Mouse (Mus musculus) cerebellum, adult 2 months (tissue): ENCODE data around the gene Slc24a3. TPM values are rescaled to one million over a fixed set of nuclear protein-coding genes. Genes with fewer than 3 reads are reported as not detected.

Experiments used
- DNase-seq, 2 experiments: peaks; one replicate each; pipeline ENCODE4 v3.0.0; 2021
- H3K27ac ChIP-seq: fragments of 200-500 bp; 2 replicates; pipeline ENCODE4 v1.5.1; 2012; ENCODE audit warnings: low read length, control low read depth, inconsistent platforms; ENCODE audit not compliant: insufficient read depth
- H3K27me3 ChIP-seq: fragments of 200-500 bp; 2 replicates; pipeline ENCODE4 v1.6.1; 2012; ENCODE audit warnings: inconsistent platforms, mild to moderate bottlenecking, low read length, moderate library complexity; ENCODE audit not compliant: control insufficient read depth, insufficient read depth
- H3K4me1 ChIP-seq: fragments of 200-500 bp; 2 replicates; pipeline ENCODE4 v1.6.1; 2011; ENCODE audit warnings: low read length; ENCODE audit not compliant: control insufficient read depth, insufficient read depth
- H3K4me3 ChIP-seq: fragments of 200-500 bp; replicated peaks from 2 replicates; pipeline ENCODE3; 2011; ENCODE audit warnings: mild to moderate bottlenecking, low read depth, low read length, control low read depth; ENCODE audit not compliant: insufficient read depth
- CTCF ChIP-seq: fragments of 200-500 bp; IDR thresholded peaks from 2 replicates; pipeline ENCODE4 v1.5.1; 2011; ENCODE audit warnings: low read depth, mild to moderate bottlenecking, control low read depth, low read length, moderate library complexity, borderline replicate concordance; ENCODE audit not compliant: insufficient read depth
- POLR2A ChIP-seq: fragments of 200-500 bp; IDR thresholded peaks from 2 replicates; pipeline ENCODE4 v1.6.1; 2011; ENCODE audit warnings: low read length, control low read depth, borderline replicate concordance; ENCODE audit not compliant: insufficient read depth
- WGBS: fragments of 180-500 bp; shearing (Covaris S2); methylation state at CpG from one replicate; pipeline ENCODE4 v1.1.7; 2018; 5-methylcytosine and 5-hydroxymethylcytosine counted together
- polyA plus RNA-seq: library from polyadenylated mRNA; depleted of rRNA; stranded (reverse); fragments of >200 nt; gene quantifications from 2 replicates; pipeline ENCODE4 v1.2.3, GENCODE M21; 2012

Slc24a3 gene
- polyA plus RNA-seq, 1 experiment = 56.9 TPM

DNA sequence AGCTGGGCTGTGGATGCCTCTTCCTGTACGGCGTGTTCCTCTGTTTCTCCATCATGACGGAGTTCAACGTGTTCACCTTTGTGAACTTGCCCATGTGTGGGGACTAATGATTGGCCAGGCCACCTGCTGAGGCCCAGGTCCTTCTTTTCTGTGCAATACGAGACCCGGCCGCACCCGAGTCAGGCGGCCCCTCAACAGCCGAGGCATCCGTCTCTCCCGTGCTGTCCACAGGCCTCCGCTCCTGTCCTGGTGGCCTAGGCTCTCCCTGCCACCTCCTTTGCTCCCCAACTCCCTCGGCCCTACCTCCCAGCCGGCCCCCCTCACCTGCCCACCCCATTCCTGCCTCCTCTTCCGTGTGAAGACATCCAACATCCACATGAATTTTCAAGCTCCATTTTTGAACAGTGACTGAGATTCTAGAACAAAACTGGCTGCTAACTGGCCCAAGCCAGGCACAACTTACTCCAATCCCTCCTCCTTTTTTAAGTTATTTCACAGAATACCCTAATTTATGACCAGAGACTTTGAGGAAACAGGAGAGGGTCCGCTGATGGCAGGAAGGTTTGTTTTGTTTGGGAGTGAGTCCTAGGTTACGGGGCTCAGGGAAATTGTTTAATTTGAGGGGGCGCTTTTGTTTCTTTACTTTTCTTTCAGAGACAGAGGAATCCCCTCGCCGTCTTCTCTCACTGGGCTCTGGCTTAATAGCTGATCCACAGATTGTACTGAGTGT lies 472.9 kb downstream of the Slc24a3 start:
- no peaks in the 10 kb centered on the region for H3K4me1 ChIP-seq
- WGBS = 86% methylated on average over 21 of the region's 21 CpGs
- no peak overlapping the region for H3K27ac ChIP-seq
- no peak for TF ChIP-seq POLR2A
- TF ChIP-seq CTCF = no peak
- no peaks in the 10 kb centered on the region for H3K27me3 ChIP-seq
- no peak overlapping the region for H3K4me3 ChIP-seq
- no peak for DNase-seq

DNA sequence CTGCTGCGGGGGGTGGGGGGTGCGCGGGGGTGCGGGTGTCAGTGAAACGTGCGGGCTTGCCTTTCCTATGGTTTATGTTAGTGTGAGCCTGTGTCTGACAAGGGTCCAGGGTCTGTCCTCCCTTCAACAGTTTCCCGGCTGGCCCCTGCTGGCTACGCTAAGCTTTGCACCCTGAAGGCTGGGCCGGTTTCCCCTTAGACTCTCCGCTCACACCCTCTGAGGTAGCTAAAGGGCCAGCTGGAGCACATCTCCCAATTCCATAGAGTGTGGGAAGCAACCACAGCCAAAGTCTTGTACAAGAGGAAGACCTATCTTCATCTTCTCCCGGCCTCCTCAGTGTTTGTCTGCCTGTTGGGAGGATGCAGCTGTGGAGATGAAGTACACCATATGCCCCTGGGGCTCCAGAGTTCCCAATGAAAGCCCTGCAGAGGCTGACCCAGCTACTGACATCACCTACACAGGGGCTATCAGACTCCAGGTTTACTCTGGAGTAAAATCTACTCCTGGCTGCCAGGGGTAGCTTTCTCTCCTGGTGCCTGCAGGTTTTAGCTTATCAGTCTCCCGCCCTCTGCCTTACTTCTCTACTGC lies 487.9 kb downstream of the Slc24a3 start:
- TF ChIP-seq CTCF (no peak), POLR2A (no peak)
- H3K4me3 ChIP-seq = no peak overlapping the region
- no peaks in the 10 kb centered on the region for H3K4me1 ChIP-seq
- H3K27ac ChIP-seq = no peak overlapping the region
- no peaks in the 10 kb centered on the region for H3K27me3 ChIP-seq
- 41% methylated on average over 12 of the region's 12 CpGs for WGBS
- no peak for DNase-seq

DNA sequence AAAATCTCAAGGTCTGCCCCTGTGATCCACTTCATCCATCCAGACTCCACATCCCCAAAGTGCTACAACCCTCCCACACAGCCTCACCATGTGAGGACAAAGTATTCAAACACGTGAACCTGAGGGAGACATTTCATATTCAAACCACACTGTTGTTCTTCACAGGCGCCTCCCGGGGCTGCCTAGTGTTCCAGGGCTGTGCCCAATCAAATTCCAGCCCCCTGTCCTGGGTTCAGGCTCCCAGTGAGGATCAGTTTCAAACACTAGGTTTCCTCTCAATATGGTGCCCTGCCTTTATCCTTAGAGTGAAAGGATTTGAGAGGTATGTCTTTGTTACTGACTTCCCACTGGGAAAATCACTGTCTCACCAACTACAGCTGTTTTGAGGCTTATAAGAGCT lies 488.6 kb downstream of the Slc24a3 start:
- no peaks in the 10 kb centered on the region for H3K4me1 ChIP-seq
- DNase-seq = no peak
- no peak overlapping the region for H3K27ac ChIP-seq
- no peak for TF ChIP-seq POLR2A
- no peak for TF ChIP-seq CTCF
- no peak overlapping the region for H3K4me3 ChIP-seq
- WGBS = 37% methylated on average over 3 of the region's 3 CpGs
- H3K27me3 ChIP-seq = no peaks in the 10 kb centered on the region

DNA sequence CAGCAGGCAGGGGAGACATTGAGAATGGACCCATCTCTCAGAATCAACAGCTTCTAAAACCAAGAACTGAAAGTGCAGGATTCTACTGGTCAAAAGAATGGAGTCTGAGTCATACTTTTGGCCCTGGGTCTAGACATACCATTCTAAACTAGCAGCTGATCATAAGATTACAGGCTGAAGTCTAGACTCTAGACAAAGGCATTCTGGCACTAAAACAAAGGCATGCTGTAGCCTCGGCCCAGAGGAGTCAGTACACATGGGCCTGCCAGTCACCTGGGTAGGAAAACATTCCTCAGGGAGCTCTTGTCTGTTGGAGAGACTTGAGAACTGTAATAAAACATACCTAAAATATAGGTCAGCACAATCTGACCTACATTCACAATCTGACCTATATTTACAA lies 489.2 kb downstream of the Slc24a3 start:
- Histone ChIP-seq H3K4me3 (no peak overlapping the region), H3K4me1 (no peaks in the 10 kb centered on the region), H3K27me3 (no peaks in the 10 kb centered on the region), H3K27ac (no peak overlapping the region)
- no peak for TF ChIP-seq CTCF
- no peak for TF ChIP-seq POLR2A
- no peak for DNase-seq
- 44% methylated on average over 1 of the region's 1 CpGs for WGBS

DNA sequence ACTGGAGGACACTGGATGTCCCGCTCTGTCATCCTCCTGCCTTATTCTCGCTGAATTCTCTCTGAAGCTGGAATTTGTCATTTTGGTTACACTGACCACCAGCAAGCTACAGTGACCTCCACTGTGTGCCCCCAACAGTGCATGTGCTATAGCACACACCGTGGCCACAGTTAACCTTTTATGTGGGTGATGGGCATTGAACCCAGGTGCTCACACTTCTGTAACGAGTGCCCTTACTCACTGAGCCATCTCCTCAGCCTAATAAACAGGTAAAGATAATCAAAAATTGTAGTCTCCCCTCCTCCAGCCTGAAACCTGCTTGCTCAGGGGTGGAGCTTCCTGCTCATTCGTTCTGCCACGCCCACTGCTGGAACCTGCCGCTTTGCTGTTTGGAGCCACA lies 493.7 kb downstream of the Slc24a3 start:
- WGBS = 78% methylated on average over 7 of the region's 7 CpGs
- no peak overlapping the region for H3K4me3 ChIP-seq
- no peak overlapping the region for H3K27ac ChIP-seq
- no peaks in the 10 kb centered on the region for H3K4me1 ChIP-seq
- H3K27me3 ChIP-seq = no peaks in the 10 kb centered on the region
- TF ChIP-seq CTCF = no peak
- no peak for TF ChIP-seq POLR2A
- no peak for DNase-seq

DNA sequence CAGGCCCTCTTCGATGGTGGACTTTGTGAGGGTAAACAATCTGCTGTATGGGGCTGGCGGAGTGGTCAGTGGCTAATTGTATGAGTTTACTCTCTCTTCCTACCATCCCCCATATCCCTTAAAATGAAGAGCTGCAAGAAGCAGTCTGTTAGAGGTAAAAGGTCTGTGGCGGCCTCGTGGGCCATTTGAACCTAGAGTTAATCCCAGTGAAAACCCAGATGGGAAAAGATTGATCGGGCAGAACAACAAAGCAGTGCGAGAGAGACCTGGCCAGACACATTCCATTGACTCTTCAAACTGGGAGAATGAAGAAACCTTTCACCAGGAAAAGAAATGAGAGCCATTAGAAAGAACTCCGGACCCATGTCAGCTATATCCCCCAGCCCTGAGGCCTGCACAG lies 496.3 kb downstream of the Slc24a3 start:
- no peaks in the 10 kb centered on the region for H3K27me3 ChIP-seq
- no peaks in the 10 kb centered on the region for H3K4me1 ChIP-seq
- TF ChIP-seq POLR2A = no peak
- no peak for TF ChIP-seq CTCF
- H3K27ac ChIP-seq = no peak overlapping the region
- 92% methylated on average over 7 of the region's 7 CpGs for WGBS
- no peak overlapping the region for H3K4me3 ChIP-seq
- no peak for DNase-seq

DNA sequence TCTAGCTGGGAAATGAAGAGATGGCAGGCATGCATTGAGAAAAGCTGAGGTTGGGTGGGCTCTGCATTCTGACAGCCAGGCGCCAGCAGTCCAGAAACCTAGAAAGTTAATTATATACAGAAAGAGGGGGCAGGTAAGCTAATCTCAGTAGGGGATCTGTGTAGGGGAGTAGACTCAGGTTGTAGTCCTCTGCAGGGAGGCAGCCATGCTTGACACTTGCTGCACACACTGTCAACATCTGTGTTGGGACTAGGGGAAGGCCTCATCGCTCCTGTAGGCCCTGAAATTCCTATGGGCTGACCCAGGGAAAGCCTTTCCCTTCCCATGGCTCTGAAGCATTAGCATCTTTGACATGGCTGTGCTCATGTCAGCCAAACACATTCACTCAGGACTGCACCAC lies 496.8 kb downstream of the Slc24a3 start:
- Histone ChIP-seq H3K4me1 (no peaks in the 10 kb centered on the region), H3K4me3 (no peak overlapping the region), H3K27ac (no peak overlapping the region), H3K27me3 (no peaks in the 10 kb centered on the region)
- 93% methylated on average over 2 of the region's 2 CpGs for WGBS
- DNase-seq = no peak
- TF ChIP-seq CTCF = no peak
- no peak for TF ChIP-seq POLR2A

DNA sequence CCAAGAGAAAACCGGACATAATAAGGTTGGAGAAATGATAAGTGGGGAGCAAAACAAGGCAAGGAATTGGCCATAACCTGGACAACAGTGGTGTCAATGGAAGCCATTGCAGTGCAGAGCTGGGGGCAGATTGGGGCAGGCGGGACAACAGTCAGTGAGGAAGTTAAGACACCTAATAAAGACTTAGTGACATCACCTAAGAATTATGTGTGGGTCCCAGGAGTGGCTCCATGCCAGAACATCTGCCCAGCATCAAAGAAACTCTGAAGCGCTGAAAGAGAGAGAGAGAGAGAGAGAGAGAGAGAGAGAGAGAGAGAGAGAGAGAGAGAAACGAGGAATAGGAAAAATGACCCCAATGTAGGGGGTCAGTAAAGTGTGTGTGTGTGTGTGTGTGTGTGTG lies 500.6 kb downstream of the Slc24a3 start:
- Histone ChIP-seq H3K27me3 (no peaks in the 10 kb centered on the region), H3K4me3 (no peak overlapping the region), H3K27ac (no peak overlapping the region), H3K4me1 (no peaks in the 10 kb centered on the region)
- DNase-seq = no peak
- no peak for TF ChIP-seq CTCF
- no peak for TF ChIP-seq POLR2A
- 74% methylated on average over 4 of the region's 4 CpGs for WGBS
